ENCODE assay signal across 9 mouse cellular contexts in genomic region chr15:81466738-81467113, GRCm38 (mm10). TPM values are rescaled to one million over a fixed set of nuclear protein-coding genes. Genes with fewer than 3 reads are reported as not detected.
A peak's percentile ranks its signal among the peaks of the same experiment; 100 is the strongest.
DNase-seq lines count a peak whose midpoint lies in the region; ATAC-seq lines count a peak whose summit lies in the region.
"Had no signal": no experiment of that assay in that cellular context is flagged by ENCODE, and none has a peak within 500 bp of the region (broad histone marks: within the 10 kb centered on the region; RNA-seq: fewer than 3 reads in every experiment).

No protein-coding gene starts in this region.

- H3K4me3 ChIP-seq in neural tube, embryonic 11.5 days (ENCODE audit: low read depth, low read length), result peak overlapping the region; percentile 69
- H3K4me3 ChIP-seq in limb, embryonic 15.5 days, result peak overlapping the region; percentile 69
- H3K4me3 ChIP-seq in stomach, embryonic 14.5 days (ENCODE audit: low read depth, low read length), result peak overlapping the region; percentile 58

- peak overlapping the region; percentile 54 for H3K27ac ChIP-seq in neural tube, embryonic 11.5 days (ENCODE audit: low read depth, low read length)
- H3K27ac ChIP-seq in limb, embryonic 15.5 days, result peak overlapping the region; percentile 92
- peak overlapping the region; percentile 82 for H3K27ac ChIP-seq in stomach, embryonic 14.5 days (ENCODE audit: low read length)

- no peak for DNase-seq in neural tube, embryonic 11.5 days (ENCODE audit: low spot score)
- DNase-seq in neural tube, embryonic 10.5 days (ENCODE audit: extremely low spot score, low spot score), result no peak
- no peak for DNase-seq in ovary, postnatal 10 days (ENCODE audit: low spot score)
- DNase-seq in left cerebral cortex, postnatal 36 days (ENCODE audit: low spot score in 2 of 2), result no peak
- no peak for DNase-seq in B cell, adult 2 months

- H3K9me3 ChIP-seq in neural tube, embryonic 11.5 days (ENCODE audit: control insufficient read depth, low read length), result no peaks in the 10 kb centered on the region
- 0 out of 2 replicates have a peak, but pooled peaks cover 5% of the 10 kb centered on the region for H3K9me3 ChIP-seq in limb, embryonic 15.5 days
- peaks cover 7% of the 10 kb centered on the region; the same call in 1 of the 2 replicates for H3K9me3 ChIP-seq in stomach, embryonic 14.5 days (ENCODE audit: control insufficient read depth, low read depth, low read length)

- H3K4me2 ChIP-seq in neural tube, embryonic 11.5 days (ENCODE audit: low read depth), result peak overlapping the region; percentile 54
- H3K4me2 ChIP-seq in limb, embryonic 15.5 days, result peak overlapping the region; percentile 59
- peak overlapping the region; percentile 52 for H3K4me2 ChIP-seq in stomach, embryonic 14.5 days (replicated peaks; ENCODE audit: low read depth, low read length)

- no peak for ATAC-seq in neural tube, embryonic 11.5 days (ENCODE audit: insufficient read depth, low FRiP score, low TSS enrichment)
- ATAC-seq in erythroid progenitor cell, adult 5-6 weeks (replicated peaks; ENCODE audit: low FRiP score, poor library complexity, severe bottlenecking), result peak; percentile 49
- ATAC-seq in limb, embryonic 15.5 days (ENCODE audit: insufficient number of reproducible peaks, low FRiP score, low TSS enrichment, low read depth), result no peak
- no peak for ATAC-seq in stomach, embryonic 14.5 days (ENCODE audit: insufficient number of reproducible peaks, insufficient read depth, low FRiP score, low read depth)

- peak overlapping the region; percentile 76 for H3K9ac ChIP-seq in neural tube, embryonic 11.5 days (ENCODE audit: low read length)
- H3K9ac ChIP-seq in limb, embryonic 15.5 days, result peak overlapping the region; percentile 63
- peak overlapping the region; percentile 67 for H3K9ac ChIP-seq in stomach, embryonic 14.5 days (replicated peaks; ENCODE audit: low read depth, low read length)

- WGBS in neural tube, embryonic 11.5 days, result 1% methylated on average over 15 of the region's 15 CpGs
- WGBS in limb, embryonic 15.5 days, result under 1% methylated on average over 15 of the region's 15 CpGs
- under 1% methylated on average over 15 of the region's 15 CpGs for WGBS in stomach, embryonic 14.5 days

- H3K36me3 ChIP-seq in neural tube, embryonic 11.5 days (ENCODE audit: control insufficient read depth, insufficient read depth, low read length), result no peaks in the 10 kb centered on the region; the same call in 1 of the 2 replicates
- peaks cover 29% of the 10 kb centered on the region for H3K36me3 ChIP-seq in limb, embryonic 15.5 days
- H3K36me3 ChIP-seq in stomach, embryonic 14.5 days (ENCODE audit: control insufficient read depth, insufficient read depth, low read length), result peaks cover 25% of the 10 kb centered on the region

- no peaks in the 10 kb centered on the region for H3K27me3 ChIP-seq in neural tube, embryonic 11.5 days (ENCODE audit: control insufficient read depth, insufficient read depth, low read length)
- H3K27me3 ChIP-seq in limb, embryonic 15.5 days, result no peaks in the 10 kb centered on the region
- no peaks in the 10 kb centered on the region for H3K27me3 ChIP-seq in stomach, embryonic 14.5 days (ENCODE audit: control insufficient read depth, insufficient read depth, low read length)

- intact Hi-C loops in left cerebral cortex, postnatal 36 days (cut with DNase I), result loop anchor here (1.0 to 2.0 kb wide), 2 partner anchors 68 to 120 kb away; no protein-coding TSS in a partner anchor

- peaks cover 8% of the 10 kb centered on the region for H3K4me1 ChIP-seq in neural tube, embryonic 11.5 days (ENCODE audit: control insufficient read depth, insufficient read depth, low read length)
- H3K4me1 ChIP-seq in limb, embryonic 15.5 days, result peaks cover 9% of the 10 kb centered on the region; the same call in 1 of the 2 replicates
- H3K4me1 ChIP-seq in stomach, embryonic 14.5 days (ENCODE audit: control insufficient read depth, insufficient read depth, low read length), result 0 out of 2 replicates have a peak, but pooled peaks cover 6% of the 10 kb centered on the region

RNA-seq across cellular contexts. Expression of gene Rbx1, which starts 0.6 kb away (rescaled TPM):
- polyA plus RNA-seq in neural tube, embryonic 11.5 days (2014; fragmentation: Nextera tagmentation; extraction: Ambion mirVana), result 515 and 541 TPM in 2 replicates
- 65.4 and 79.6 TPM in 2 replicates for total RNA-seq in erythroid progenitor cell, adult 5-6 weeks (2015; ENCODE audit: low replicate concordance)
- 52.0 and 67.4 TPM in 2 replicates for total RNA-seq in erythroid progenitor cell, adult 5-6 weeks (2017; ENCODE audit: low replicate concordance)
- 407 and 454 TPM in 2 replicates for polyA plus RNA-seq in limb, embryonic 15.5 days (2015; fragmentation: Nextera tagmentation; extraction: Ambion mirVana)
- polyA plus RNA-seq in stomach, embryonic 14.5 days (2014; fragmentation: Nextera tagmentation; extraction: Ambion mirVana), result 523 and 527 TPM in 2 replicates
- 100 to 1,000 TPM; 134 to 137 TPM for total RNA-seq in left cerebral cortex, postnatal 36 days (2021)

RNA-seq across cellular contexts. Expression of gene Dnajb7, which starts 58.6 kb away (rescaled TPM):
- polyA plus RNA-seq in neural tube, embryonic 11.5 days (2014; fragmentation: Nextera tagmentation; extraction: Ambion mirVana), result 0.69 and 0.72 TPM in 2 replicates
- not detected in 2 replicates for total RNA-seq in erythroid progenitor cell, adult 5-6 weeks (2015; ENCODE audit: low replicate concordance)
- total RNA-seq in erythroid progenitor cell, adult 5-6 weeks (2017; ENCODE audit: low replicate concordance), result not detected in 2 replicates
- polyA plus RNA-seq in limb, embryonic 15.5 days (2015; fragmentation: Nextera tagmentation; extraction: Ambion mirVana), result 1.5 and 1.7 TPM in 2 replicates
- 1.5 and 2.3 TPM in 2 replicates for polyA plus RNA-seq in stomach, embryonic 14.5 days (2014; fragmentation: Nextera tagmentation; extraction: Ambion mirVana)
- total RNA-seq in left cerebral cortex, postnatal 36 days (2021), result not detected
- total RNA-seq: left cerebral cortex, postnatal 10 days had no signal
